Mouse (Mus musculus): Measurements from ENCODE around the gene Prrx2. TPM values are rescaled to one million over a fixed set of nuclear protein-coding genes. Genes with fewer than 3 reads are reported as not detected.

Gene Prrx2
- polyA plus RNA-seq, 1 experiment = 1.0 TPM

DNA sequence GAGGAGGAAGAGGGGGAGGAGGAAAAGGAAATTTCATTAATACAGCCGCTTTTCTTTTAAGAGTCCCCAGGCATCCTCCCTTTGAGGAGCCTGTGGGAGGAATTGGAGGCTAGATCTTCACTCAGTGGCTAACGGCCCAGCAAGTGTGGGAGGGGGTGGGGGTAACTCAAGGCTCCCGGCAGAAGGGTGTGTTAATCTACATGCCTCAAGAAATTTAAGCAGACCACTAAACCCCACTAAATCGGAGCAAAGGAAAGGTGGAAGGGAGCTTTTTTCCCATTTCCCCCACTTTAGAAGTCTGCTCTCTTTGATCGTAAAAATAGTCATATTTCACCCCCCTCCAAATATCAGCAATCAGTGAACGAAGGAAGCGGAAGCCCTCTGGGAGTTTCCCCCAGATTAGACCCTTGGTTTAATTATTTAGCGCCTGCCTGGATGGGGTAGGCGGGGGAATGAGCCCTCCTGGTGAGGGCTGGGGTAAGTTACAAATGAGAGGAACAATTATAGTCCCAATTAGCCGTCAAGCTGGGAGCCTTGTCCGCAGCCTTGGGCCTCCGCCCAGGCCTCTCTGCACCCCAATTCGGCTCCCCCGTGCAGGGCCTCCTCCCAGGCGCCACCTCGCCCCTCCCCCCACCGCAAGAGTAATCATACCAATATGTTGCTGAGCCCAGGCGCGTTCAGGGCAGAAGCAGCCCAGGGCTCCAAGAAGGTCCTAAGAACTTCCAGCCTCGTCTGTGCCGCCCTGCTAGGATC is 1.6 kb downstream of the Prrx2 start:
- H3K27me3 ChIP-seq (ENCODE audit: control insufficient read depth, insufficient read depth, low read length) = no peaks in the 10 kb centered on the region
- peaks cover 8% of the 10 kb centered on the region for H3K4me1 ChIP-seq (ENCODE audit: control insufficient read depth, insufficient read depth, low read length)
- TF ChIP-seq CTCF (IDR thresholded peaks at IDR 0.05; ENCODE audit: control insufficient read depth, insufficient read depth, insufficient replicate concordance, low read depth, low read length) (no peak), POLR2A (IDR thresholded peaks at IDR 0.05; ENCODE audit: control insufficient read depth, low read depth, low read length) (no peak)
- H3K27ac ChIP-seq (ENCODE audit: control insufficient read depth, insufficient read depth, low read depth, low read length) = no peak overlapping the region
- no peak overlapping the region for H3K4me3 ChIP-seq (ENCODE audit: control insufficient read depth, low read depth, low read length)
- no peaks in the 10 kb centered on the region for H3K36me3 ChIP-seq (ENCODE audit: control insufficient read depth, insufficient read depth, low read length)

DNA sequence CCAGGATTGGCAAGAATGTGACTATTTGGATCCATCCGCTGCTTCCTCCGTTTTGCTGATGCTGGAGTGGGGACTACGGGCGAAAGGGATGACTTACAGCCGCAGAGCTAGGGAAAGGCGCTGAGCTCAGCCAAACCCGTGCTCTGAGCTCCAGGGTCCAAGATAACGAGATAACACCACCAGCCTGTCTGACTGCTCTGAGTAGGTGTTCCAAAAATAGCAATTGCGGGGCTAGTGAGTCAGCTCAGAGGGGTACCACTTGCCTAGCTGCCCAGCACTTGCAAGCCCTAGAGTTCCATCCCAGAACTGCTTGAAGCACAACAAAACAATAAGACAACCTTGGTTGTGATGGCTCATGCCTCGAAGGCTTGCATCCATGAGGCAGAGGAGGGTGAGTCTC is 7.8 kb downstream of the Prrx2 start:
- no peak overlapping the region for H3K27ac ChIP-seq (ENCODE audit: control insufficient read depth, insufficient read depth, low read depth, low read length)
- no peaks in the 10 kb centered on the region; the same call in 1 of the 2 replicates for H3K27me3 ChIP-seq (ENCODE audit: control insufficient read depth, insufficient read depth, low read length)
- no peak for TF ChIP-seq POLR2A (IDR thresholded peaks at IDR 0.05; ENCODE audit: control insufficient read depth, low read depth, low read length)
- no peak for TF ChIP-seq CTCF (IDR thresholded peaks at IDR 0.05; ENCODE audit: control insufficient read depth, insufficient read depth, insufficient replicate concordance, low read depth, low read length)
- H3K4me3 ChIP-seq (ENCODE audit: control insufficient read depth, low read depth, low read length) = no peak overlapping the region
- no peaks in the 10 kb centered on the region for H3K36me3 ChIP-seq (ENCODE audit: control insufficient read depth, insufficient read depth, low read length)
- H3K4me1 ChIP-seq (ENCODE audit: control insufficient read depth, insufficient read depth, low read length) = peaks cover 5% of the 10 kb centered on the region

DNA sequence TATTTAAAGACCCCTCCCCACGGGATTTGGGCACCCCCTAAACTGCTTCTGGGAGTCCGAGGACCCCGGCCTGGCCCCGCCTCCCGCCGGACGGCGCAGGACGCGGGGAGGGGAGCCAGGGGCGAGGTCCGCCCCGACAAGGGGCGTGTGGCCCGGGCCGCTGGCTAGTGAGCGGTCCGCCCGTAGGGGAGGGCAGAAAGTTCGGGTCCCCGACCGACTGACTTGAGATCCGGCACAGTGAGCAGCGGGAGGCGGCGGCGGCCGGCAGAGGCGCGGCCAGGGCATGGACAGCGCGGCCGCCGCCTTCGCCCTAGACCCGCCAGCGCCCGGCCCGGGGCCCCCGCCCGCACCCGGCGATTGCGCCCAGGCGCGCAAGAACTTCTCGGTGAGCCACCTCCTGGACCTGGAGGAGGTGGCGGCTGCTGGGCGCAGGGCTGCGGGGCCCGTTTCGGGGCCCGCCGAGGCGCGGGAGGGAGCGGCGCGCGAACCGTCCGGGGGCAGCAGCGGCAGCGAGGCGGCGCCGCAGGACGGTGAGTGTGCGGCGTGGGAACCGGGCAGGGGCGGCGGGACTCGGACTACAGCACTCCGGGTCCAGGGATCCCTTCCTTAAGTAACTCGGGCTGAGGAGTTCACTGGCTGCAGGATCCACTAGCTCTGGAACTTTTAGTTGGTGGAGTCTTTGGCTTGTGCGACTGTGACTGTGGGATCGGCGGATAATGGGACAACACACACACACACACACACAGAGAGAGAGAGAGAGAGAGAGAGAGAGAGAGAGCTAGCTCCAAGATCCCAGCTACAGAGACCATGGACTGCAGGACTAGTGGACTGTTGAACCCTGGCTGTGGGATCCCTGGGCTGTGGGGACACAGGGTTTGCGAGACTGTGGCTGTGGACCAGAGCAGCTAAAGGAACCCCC is 10.6 kb downstream of the Prrx2 start:
- TF ChIP-seq CTCF (IDR thresholded peaks at IDR 0.05; ENCODE audit: control insufficient read depth, insufficient read depth, insufficient replicate concordance, low read depth, low read length) = no peak
- TF ChIP-seq POLR2A (IDR thresholded peaks at IDR 0.05; ENCODE audit: control insufficient read depth, low read depth, low read length) = no peak
- no peak overlapping the region for H3K27ac ChIP-seq (ENCODE audit: control insufficient read depth, insufficient read depth, low read depth, low read length)
- no peaks in the 10 kb centered on the region; the same call in 1 of the 2 replicates for H3K27me3 ChIP-seq (ENCODE audit: control insufficient read depth, insufficient read depth, low read length)
- H3K4me1 ChIP-seq (ENCODE audit: control insufficient read depth, insufficient read depth, low read length) = peaks cover 5% of the 10 kb centered on the region
- no peaks in the 10 kb centered on the region for H3K36me3 ChIP-seq (ENCODE audit: control insufficient read depth, insufficient read depth, low read length)
- H3K4me3 ChIP-seq (ENCODE audit: control insufficient read depth, low read depth, low read length) = peak overlapping the region; percentile 12

DNA sequence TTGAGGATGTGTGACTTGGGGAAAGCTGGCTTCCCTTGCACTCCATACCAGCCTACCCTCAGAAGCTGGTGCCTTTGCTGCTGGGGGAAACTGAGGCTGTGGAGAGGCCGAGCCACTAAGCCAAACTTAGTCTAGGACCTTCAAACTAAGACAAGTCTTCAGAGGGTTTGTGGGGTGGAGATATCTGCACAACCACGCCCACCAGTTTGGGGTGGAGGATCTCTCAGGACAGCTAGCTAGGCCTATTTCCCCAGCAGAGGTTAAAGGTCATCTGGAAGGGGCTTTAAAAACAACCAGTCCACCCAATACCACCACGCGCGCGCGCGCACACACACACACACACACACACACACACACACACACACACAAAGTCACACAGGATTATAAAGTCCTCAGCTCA is 11.5 kb downstream of the Prrx2 start:
- TF ChIP-seq CTCF (IDR thresholded peaks at IDR 0.05; ENCODE audit: control insufficient read depth, insufficient read depth, insufficient replicate concordance, low read depth, low read length) (no peak), POLR2A (IDR thresholded peaks at IDR 0.05; ENCODE audit: control insufficient read depth, low read depth, low read length) (no peak)
- Histone ChIP-seq H3K4me3 (ENCODE audit: control insufficient read depth, low read depth, low read length) (no peak overlapping the region), H3K36me3 (ENCODE audit: control insufficient read depth, insufficient read depth, low read length) (no peaks in the 10 kb centered on the region), H3K27ac (ENCODE audit: control insufficient read depth, insufficient read depth, low read depth, low read length) (no peak overlapping the region), H3K4me1 (ENCODE audit: control insufficient read depth, insufficient read depth, low read length) (peaks cover 5% of the 10 kb centered on the region), H3K27me3 (ENCODE audit: control insufficient read depth, insufficient read depth, low read length) (no peaks in the 10 kb centered on the region; the same call in 1 of the 2 replicates)

DNA sequence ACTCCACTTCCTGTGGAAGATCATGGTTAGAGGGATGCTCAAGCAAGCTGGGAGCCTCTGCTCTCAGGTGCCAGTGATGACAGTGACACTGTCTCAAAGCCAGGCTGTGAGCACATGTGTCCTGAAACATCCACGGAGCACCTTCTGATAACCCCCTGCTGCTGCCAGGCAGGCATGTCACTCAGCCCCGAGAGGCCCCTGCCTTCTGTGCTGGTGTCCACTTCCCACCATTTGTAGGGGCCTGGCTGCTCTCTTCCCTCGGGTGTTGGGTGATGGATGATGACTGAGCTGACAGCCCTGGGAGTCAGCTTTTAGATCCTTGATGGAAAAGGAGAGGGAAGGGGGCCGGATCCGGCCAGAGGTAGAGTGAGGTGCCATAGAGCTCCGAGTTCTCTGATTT is 12.0 kb downstream of the Prrx2 start:
- no peak overlapping the region for H3K4me3 ChIP-seq (ENCODE audit: control insufficient read depth, low read depth, low read length)
- H3K27me3 ChIP-seq (ENCODE audit: control insufficient read depth, insufficient read depth, low read length) = no peaks in the 10 kb centered on the region; the same call in 1 of the 2 replicates
- TF ChIP-seq POLR2A (IDR thresholded peaks at IDR 0.05; ENCODE audit: control insufficient read depth, low read depth, low read length) (no peak), CTCF (IDR thresholded peaks at IDR 0.05; ENCODE audit: control insufficient read depth, insufficient read depth, insufficient replicate concordance, low read depth, low read length) (no peak)
- H3K36me3 ChIP-seq (ENCODE audit: control insufficient read depth, insufficient read depth, low read length) = no peaks in the 10 kb centered on the region
- H3K4me1 ChIP-seq (ENCODE audit: control insufficient read depth, insufficient read depth, low read length) = peaks cover 5% of the 10 kb centered on the region
- H3K27ac ChIP-seq (ENCODE audit: control insufficient read depth, insufficient read depth, low read depth, low read length) = no peak overlapping the region

DNA sequence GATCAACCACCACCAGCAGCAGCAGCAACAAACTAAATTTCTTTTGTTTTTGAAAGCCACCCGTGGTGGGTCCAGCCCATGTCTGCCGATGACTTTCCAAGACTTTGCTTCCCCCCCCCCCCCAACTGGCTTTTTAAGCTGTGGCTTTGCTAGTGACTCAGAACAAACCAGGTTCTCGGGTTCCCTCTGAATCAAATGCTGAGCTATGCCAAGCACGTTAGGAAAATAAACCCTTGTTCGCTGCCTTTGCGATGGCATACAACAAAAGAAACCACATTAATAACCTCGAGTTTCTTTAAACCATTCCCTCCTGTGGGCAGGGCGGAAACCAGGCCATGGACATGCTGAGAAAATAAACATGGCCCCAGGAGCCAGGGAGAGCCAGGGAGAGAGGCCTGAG is 13.4 kb downstream of the Prrx2 start:
- Histone ChIP-seq H3K36me3 (ENCODE audit: control insufficient read depth, insufficient read depth, low read length) (no peaks in the 10 kb centered on the region), H3K27ac (ENCODE audit: control insufficient read depth, insufficient read depth, low read depth, low read length) (no peak overlapping the region), H3K4me1 (ENCODE audit: control insufficient read depth, insufficient read depth, low read length) (peaks cover 5% of the 10 kb centered on the region), H3K4me3 (ENCODE audit: control insufficient read depth, low read depth, low read length) (no peak overlapping the region), H3K27me3 (ENCODE audit: control insufficient read depth, insufficient read depth, low read length) (no peaks in the 10 kb centered on the region; the same call in 1 of the 2 replicates)
- TF ChIP-seq CTCF (IDR thresholded peaks at IDR 0.05; ENCODE audit: control insufficient read depth, insufficient read depth, insufficient replicate concordance, low read depth, low read length) (no peak), POLR2A (IDR thresholded peaks at IDR 0.05; ENCODE audit: control insufficient read depth, low read depth, low read length) (no peak)

DNA sequence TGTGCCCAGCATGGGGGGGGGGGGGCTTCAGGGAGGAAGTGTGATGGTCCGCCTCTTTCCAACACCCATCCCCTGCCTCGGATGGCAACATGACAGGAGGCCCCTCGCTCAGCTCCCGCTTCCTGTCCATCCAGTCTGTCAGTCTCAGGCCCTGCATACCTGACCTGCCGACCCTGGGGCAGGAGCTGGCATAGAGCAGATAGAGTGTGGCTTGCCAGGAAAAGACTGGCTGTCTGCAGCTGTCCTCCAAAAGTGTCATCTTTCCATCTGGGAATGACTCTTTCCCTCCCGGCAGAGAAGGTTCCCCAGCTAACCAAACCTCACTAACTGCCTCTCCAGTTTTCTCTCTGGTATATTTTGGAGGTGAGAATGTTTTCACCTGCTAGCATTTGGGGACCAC is 15.8 kb downstream of the Prrx2 start:
- TF ChIP-seq CTCF (IDR thresholded peaks at IDR 0.05; ENCODE audit: control insufficient read depth, insufficient read depth, insufficient replicate concordance, low read depth, low read length) (no peak), POLR2A (IDR thresholded peaks at IDR 0.05; ENCODE audit: control insufficient read depth, low read depth, low read length) (no peak)
- Histone ChIP-seq H3K4me3 (ENCODE audit: control insufficient read depth, low read depth, low read length) (no peak overlapping the region), H3K27ac (ENCODE audit: control insufficient read depth, insufficient read depth, low read depth, low read length) (no peak overlapping the region), H3K27me3 (ENCODE audit: control insufficient read depth, insufficient read depth, low read length) (no peaks in the 10 kb centered on the region), H3K4me1 (ENCODE audit: control insufficient read depth, insufficient read depth, low read length) (no peaks in the 10 kb centered on the region; the same call in 1 of the 2 replicates), H3K36me3 (ENCODE audit: control insufficient read depth, insufficient read depth, low read length) (no peaks in the 10 kb centered on the region)

Data from testis, adult 2 months (tissue).